Mouse (Mus musculus): Measurements from ENCODE around the gene Insr.
A peak's percentile ranks its signal among the peaks of the same experiment; 100 is the strongest.

Gene Insr

GRCm38 (mm10) chr8:3273799-3274198 lies 5.6 kb downstream of the Insr start:
- no peak for DNase-seq

GRCm38 (mm10) chr8:3267449-3267761 lies 12.0 kb downstream of the Insr start:
- DNase-seq, result no peak

GRCm38 (mm10) chr8:3266686-3267448 lies 12.6 kb downstream of the Insr start:
- DNase-seq, result no peak

GRCm38 (mm10) chr8:3265182-3265581 lies 14.2 kb downstream of the Insr start:
- no peak for DNase-seq

- DNase-seq, result no peak
Measured at GRCm38 (mm10) chr8:3262779-3263178, 16.6 kb downstream of the Insr start.

GRCm38 (mm10) chr8:3261101-3261500 lies 18.3 kb downstream of the Insr start:
- DNase-seq, result no peak

GRCm38 (mm10) chr8:3260127-3260811 lies 19.1 kb downstream of the Insr start:
- peak; percentile 61 for DNase-seq

GRCm38 (mm10) chr8:3256147-3256940 lies 23.1 kb downstream of the Insr start:
- no peak for DNase-seq

GRCm38 (mm10) chr8:3255321-3255720 lies 24.1 kb downstream of the Insr start:
- DNase-seq, result no peak

- DNase-seq, result no peak
Measured at GRCm38 (mm10) chr8:3253179-3253578, 26.2 kb downstream of the Insr start.

- peak; percentile 72 for DNase-seq
Measured at GRCm38 (mm10) chr8:3252665-3253064, 26.8 kb downstream of the Insr start.

- DNase-seq, result peak; percentile 55
Measured at GRCm38 (mm10) chr8:3251101-3251500, 28.3 kb downstream of the Insr start.

- peak; percentile 47 for DNase-seq
Measured at GRCm38 (mm10) chr8:3249886-3250285, 29.5 kb downstream of the Insr start.

GRCm38 (mm10) chr8:3248704-3249103 lies 30.7 kb downstream of the Insr start:
- no peak for DNase-seq

- DNase-seq, result peak; percentile 46
Measured at GRCm38 (mm10) chr8:3247129-3247528, 32.3 kb downstream of the Insr start.

- DNase-seq, result no peak
Measured at GRCm38 (mm10) chr8:3243229-3243628, 36.2 kb downstream of the Insr start.

GRCm38 (mm10) chr8:3240725-3241124 lies 38.7 kb downstream of the Insr start:
- no peak for DNase-seq

GRCm38 (mm10) chr8:3239641-3240040 lies 39.8 kb downstream of the Insr start:
- DNase-seq, result no peak

- DNase-seq, result no peak
Measured at GRCm38 (mm10) chr8:3238792-3239191, 40.6 kb downstream of the Insr start.

GRCm38 (mm10) chr8:3237319-3237718 lies 42.1 kb downstream of the Insr start:
- peak; percentile 50 for DNase-seq

- DNase-seq, result no peak
Measured at GRCm38 (mm10) chr8:3236277-3236676, 43.1 kb downstream of the Insr start.

- no peak for DNase-seq
Measured at GRCm38 (mm10) chr8:3234569-3234968, 44.8 kb downstream of the Insr start.

- peak; percentile 51 for DNase-seq
Measured at GRCm38 (mm10) chr8:3232601-3233000, 46.8 kb downstream of the Insr start.

All from lung, postnatal 36 days (tissue).